Mouse (Mus musculus) thymus, adult 2 months (tissue): ENCODE results near the gene Ptcd1.

ENCODE experiments used
- CTCF ChIP-seq: fragments of 200-500 bp; IDR thresholded peaks from 2 replicates; pipeline ENCODE4 v1.5.1; 2012; ENCODE audit warnings: mild to moderate bottlenecking, control low read depth, low read length, moderate library complexity, borderline replicate concordance; ENCODE audit not compliant: control insufficient read depth, poor library complexity, insufficient read depth; ENCODE audit errors: extremely low read depth
- POLR2A ChIP-seq: fragments of 200-500 bp; IDR thresholded peaks from 2 replicates; pipeline ENCODE4 v1.6.1; 2012; ENCODE audit warnings: mild to moderate bottlenecking, low read length, control low read depth, moderate library complexity; ENCODE audit not compliant: control insufficient read depth, poor library complexity, insufficient read depth; ENCODE audit errors: extremely low read depth

- TF ChIP-seq POLR2A (0 out of 2 replicates have a peak, but pooled peaks have one; percentile 1), CTCF (0 out of 2 replicates have a peak, but pooled peaks have one; percentile 7)
Measured at GRCm38 (mm10) chr5:145114606-145115473, 52.1 kb downstream of the Ptcd1 start.
